Mouse (Mus musculus) forebrain, embryonic 13.5 days (tissue): ENCODE data around the gene Ciao2a. TPM values are rescaled to one million over a fixed set of nuclear protein-coding genes. Genes with fewer than 3 reads are reported as not detected.

Experiments
- ATAC-seq: fragments of 200-750 bp; cut with Nextera tagmentation; 2 replicates; pipeline ENCODE4 v1.8.0; 2017
- H3K27ac ChIP-seq: fragments of 300-500 bp; sonication (generic); 2 replicates; pipeline ENCODE4 v1.5.1; 2015; ENCODE audit warnings: inconsistent platforms, mild to moderate bottlenecking, moderate library complexity
- H3K27me3 ChIP-seq: fragments of 300-500 bp; sonication (generic); 2 replicates; pipeline ENCODE4 v1.6.1; 2015; ENCODE audit warnings: mild to moderate bottlenecking, inconsistent platforms
- H3K36me3 ChIP-seq: fragments of 300-500 bp; sonication (generic); 2 replicates; pipeline ENCODE4 v1.6.1; 2015; ENCODE audit warnings: mild to moderate bottlenecking, inconsistent platforms; ENCODE audit not compliant: poor library complexity, severe bottlenecking
- H3K4me1 ChIP-seq: fragments of 300-500 bp; sonication (generic); 2 replicates; pipeline ENCODE4 v1.6.1; 2015; ENCODE audit warnings: inconsistent platforms
- H3K4me2 ChIP-seq: fragments of 300-500 bp; sonication (generic); 2 replicates; pipeline ENCODE4 v1.6.1; 2015; ENCODE audit warnings: inconsistent platforms, mild to moderate bottlenecking, moderate library complexity
- H3K4me3 ChIP-seq: fragments of 300-500 bp; sonication (generic); 2 replicates; pipeline ENCODE4 v1.5.1; 2015; ENCODE audit warnings: mild to moderate bottlenecking, inconsistent platforms
- H3K9ac ChIP-seq: fragments of 300-500 bp; sonication (generic); 2 replicates; pipeline ENCODE4 v1.6.1; 2015; ENCODE audit warnings: mild to moderate bottlenecking, inconsistent platforms
- H3K9me3 ChIP-seq: fragments of 300-500 bp; sonication (generic); replicated peaks from 2 replicates; pipeline ENCODE4 v1.6.1; 2016; ENCODE audit warnings: inconsistent platforms
- WGBS: fragments of 180-500 bp; shearing (Covaris S2); methylation state at CpG from one replicate; pipeline ENCODE4 v1.1.7; 2015; 5-methylcytosine and 5-hydroxymethylcytosine counted together
- polyA plus RNA-seq: library from polyadenylated mRNA; unstranded; fragments of >200 nt; fragmentation: Nextera tagmentation; extraction: Ambion mirVana; gene quantifications from 2 replicates; pipeline ENCODE4 v1.2.1, GENCODE M21; 2015

Ciao2a gene
- polyA plus RNA-seq, 1 experiment from 2014 or later: 139 TPM

GRCm38 (mm10) chr9:66152011-66152410 is 25.6 kb downstream of the Ciao2a start:
- no peak overlapping the region for H3K4me2 ChIP-seq
- ATAC-seq: no peak
- no peaks in the 10 kb centered on the region for H3K9me3 ChIP-seq
- peaks cover 5% of the 10 kb centered on the region; the same call in 1 of the 2 replicates for H3K27me3 ChIP-seq
- no peaks in the 10 kb centered on the region for H3K4me1 ChIP-seq
- H3K36me3 ChIP-seq: no peaks in the 10 kb centered on the region
- no peak overlapping the region for H3K27ac ChIP-seq
- WGBS: 62% methylated on average over 9 of the region's 9 CpGs
- H3K4me3 ChIP-seq: no peak overlapping the region
- H3K9ac ChIP-seq: no peak overlapping the region

- 84% methylated on average over 6 of the region's 6 CpGs for WGBS
- no peak overlapping the region for H3K9ac ChIP-seq
- H3K27ac ChIP-seq: no peak overlapping the region
- no peak overlapping the region for H3K4me3 ChIP-seq
- peaks cover 14% of the 10 kb centered on the region for H3K27me3 ChIP-seq
- no peak for ATAC-seq
- H3K4me2 ChIP-seq: no peak overlapping the region
- no peaks in the 10 kb centered on the region for H3K9me3 ChIP-seq
- H3K4me1 ChIP-seq: no peaks in the 10 kb centered on the region
- no peaks in the 10 kb centered on the region for H3K36me3 ChIP-seq
Observed at GRCm38 (mm10) chr9:66153594-66153993, 27.2 kb downstream of the Ciao2a start.

GRCm38 (mm10) chr9:66154013-66154412 is 27.6 kb downstream of the Ciao2a start:
- Histone ChIP-seq H3K36me3 (no peaks in the 10 kb centered on the region), H3K9me3 (no peaks in the 10 kb centered on the region), H3K27ac (no peak overlapping the region), H3K4me3 (no peak overlapping the region), H3K4me2 (no peak overlapping the region), H3K27me3 (peaks cover 18% of the 10 kb centered on the region), H3K4me1 (no peaks in the 10 kb centered on the region), H3K9ac (no peak overlapping the region)
- ATAC-seq: no peak
- 92% methylated on average over 9 of the region's 9 CpGs for WGBS

GRCm38 (mm10) chr9:66155534-66155933 is 29.1 kb downstream of the Ciao2a start:
- Histone ChIP-seq H3K36me3 (no peaks in the 10 kb centered on the region), H3K27me3 (peaks cover 25% of the 10 kb centered on the region), H3K4me1 (no peaks in the 10 kb centered on the region), H3K27ac (no peak overlapping the region), H3K9me3 (no peaks in the 10 kb centered on the region), H3K4me2 (no peak overlapping the region), H3K9ac (no peak overlapping the region), H3K4me3 (no peak overlapping the region)
- no peak for ATAC-seq
- WGBS: 93% methylated on average over 1 of the region's 1 CpGs

GRCm38 (mm10) chr9:66157958-66158830 is 31.8 kb downstream of the Ciao2a start, which contains the start of gene Dapk2:
TSS of gene Dapk2 (plus strand) at chr9:66158223.
- H3K4me2 ChIP-seq: peak within 1 kb of the TSS; percentile 56
- no peaks in the 10 kb centered on the region for H3K36me3 ChIP-seq
- H3K4me1 ChIP-seq: no peaks in the 10 kb centered on the region
- no peaks in the 10 kb centered on the region for H3K9me3 ChIP-seq
- H3K9ac ChIP-seq: peak within 1 kb of the TSS; percentile 44
- peak; percentile 63; the same call in 1 of the 2 replicates for ATAC-seq
- peaks cover 25% of the 10 kb centered on the region for H3K27me3 ChIP-seq
- peak within 1 kb of the TSS; percentile 38 for H3K4me3 ChIP-seq
- no peak within 1 kb of the TSS for H3K27ac ChIP-seq
- WGBS: 3% methylated on average over 58 of the region's 58 CpGs

GRCm38 (mm10) chr9:66158885-66159430 is 32.5 kb downstream of the Ciao2a start:
- peaks cover 25% of the 10 kb centered on the region for H3K27me3 ChIP-seq
- no peak overlapping the region for H3K4me3 ChIP-seq
- no peak for ATAC-seq
- no peaks in the 10 kb centered on the region for H3K36me3 ChIP-seq
- no peak overlapping the region for H3K27ac ChIP-seq
- no peaks in the 10 kb centered on the region for H3K9me3 ChIP-seq
- H3K4me1 ChIP-seq: no peaks in the 10 kb centered on the region
- 87% methylated on average over 6 of the region's 6 CpGs for WGBS
- H3K4me2 ChIP-seq: no peak overlapping the region; the same call in 1 of the 2 replicates
- no peak overlapping the region for H3K9ac ChIP-seq

GRCm38 (mm10) chr9:66160155-66160554 is 33.7 kb downstream of the Ciao2a start:
- H3K4me3 ChIP-seq: no peak overlapping the region
- WGBS: 91% methylated on average over 2 of the region's 2 CpGs
- H3K36me3 ChIP-seq: no peaks in the 10 kb centered on the region
- no peak overlapping the region for H3K4me2 ChIP-seq
- no peak overlapping the region for H3K27ac ChIP-seq
- H3K9me3 ChIP-seq: no peaks in the 10 kb centered on the region
- no peak for ATAC-seq
- no peaks in the 10 kb centered on the region for H3K4me1 ChIP-seq
- no peak overlapping the region for H3K9ac ChIP-seq
- H3K27me3 ChIP-seq: peaks cover 25% of the 10 kb centered on the region

- Histone ChIP-seq H3K9me3 (no peaks in the 10 kb centered on the region), H3K36me3 (no peaks in the 10 kb centered on the region), H3K4me3 (no peak overlapping the region), H3K4me1 (peaks cover 8% of the 10 kb centered on the region; the same call in 1 of the 2 replicates), H3K4me2 (no peak overlapping the region), H3K27ac (no peak overlapping the region), H3K27me3 (peaks cover 17% of the 10 kb centered on the region), H3K9ac (no peak overlapping the region)
- 91% methylated on average over 9 of the region's 9 CpGs for WGBS
- no peak for ATAC-seq
Observed at GRCm38 (mm10) chr9:66162995-66163394, 36.6 kb downstream of the Ciao2a start.

GRCm38 (mm10) chr9:66167222-66167621 is 40.8 kb downstream of the Ciao2a start:
- Histone ChIP-seq H3K27me3 (no peaks in the 10 kb centered on the region), H3K9me3 (no peaks in the 10 kb centered on the region), H3K9ac (no peak overlapping the region), H3K4me3 (no peak overlapping the region), H3K4me1 (peaks cover 26% of the 10 kb centered on the region), H3K4me2 (no peak overlapping the region), H3K27ac (no peak overlapping the region), H3K36me3 (no peaks in the 10 kb centered on the region)
- ATAC-seq: no peak
- WGBS: 84% methylated on average over 5 of the region's 5 CpGs

GRCm38 (mm10) chr9:66168233-66168632 is 41.8 kb downstream of the Ciao2a start:
- H3K9ac ChIP-seq: no peak overlapping the region
- no peak overlapping the region for H3K4me3 ChIP-seq
- H3K4me2 ChIP-seq: no peak overlapping the region
- no peak overlapping the region for H3K27ac ChIP-seq
- no peak for ATAC-seq
- no peaks in the 10 kb centered on the region for H3K9me3 ChIP-seq
- peaks cover 26% of the 10 kb centered on the region for H3K4me1 ChIP-seq
- no peaks in the 10 kb centered on the region for H3K36me3 ChIP-seq
- 15% methylated on average over 1 of the region's 1 CpGs for WGBS
- no peaks in the 10 kb centered on the region for H3K27me3 ChIP-seq

- H3K4me2 ChIP-seq: no peak overlapping the region
- no peak overlapping the region for H3K9ac ChIP-seq
- no peak overlapping the region for H3K4me3 ChIP-seq
- ATAC-seq: no peak
- H3K27me3 ChIP-seq: no peaks in the 10 kb centered on the region
- H3K27ac ChIP-seq: peak overlapping the region; percentile 12; the same call in 1 of the 2 replicates
- no peaks in the 10 kb centered on the region for H3K9me3 ChIP-seq
- no peaks in the 10 kb centered on the region for H3K36me3 ChIP-seq
- 6% methylated on average over 5 of the region's 5 CpGs for WGBS
- peaks cover 24% of the 10 kb centered on the region for H3K4me1 ChIP-seq
Observed at GRCm38 (mm10) chr9:66170506-66170905, 44.1 kb downstream of the Ciao2a start.

- Histone ChIP-seq H3K27ac (no peak overlapping the region), H3K4me2 (no peak overlapping the region), H3K4me3 (no peak overlapping the region), H3K36me3 (no peaks in the 10 kb centered on the region), H3K27me3 (no peaks in the 10 kb centered on the region), H3K9ac (no peak overlapping the region), H3K9me3 (no peaks in the 10 kb centered on the region), H3K4me1 (peaks cover 18% of the 10 kb centered on the region)
- WGBS: 51% methylated on average over 12 of the region's 12 CpGs
- no peak for ATAC-seq
Observed at GRCm38 (mm10) chr9:66171275-66171921, 45.0 kb downstream of the Ciao2a start.
